Mouse (Mus musculus) right cerebral cortex, postnatal 14 days (tissue): ENCODE measurements at regions not wholly inside any gene's neighbourhood (a gene's known extent, or its start where the extent isn't known, plus 50 kb on each side); places are given as distances from the start of the nearest gene placed in this dataset.
A peak's percentile ranks its signal among the peaks of the same experiment; 100 is the strongest.

ENCODE experiments used
- DNase-seq: peaks from one replicate; pipeline ENCODE4 v3.0.0; 2022

DNA sequence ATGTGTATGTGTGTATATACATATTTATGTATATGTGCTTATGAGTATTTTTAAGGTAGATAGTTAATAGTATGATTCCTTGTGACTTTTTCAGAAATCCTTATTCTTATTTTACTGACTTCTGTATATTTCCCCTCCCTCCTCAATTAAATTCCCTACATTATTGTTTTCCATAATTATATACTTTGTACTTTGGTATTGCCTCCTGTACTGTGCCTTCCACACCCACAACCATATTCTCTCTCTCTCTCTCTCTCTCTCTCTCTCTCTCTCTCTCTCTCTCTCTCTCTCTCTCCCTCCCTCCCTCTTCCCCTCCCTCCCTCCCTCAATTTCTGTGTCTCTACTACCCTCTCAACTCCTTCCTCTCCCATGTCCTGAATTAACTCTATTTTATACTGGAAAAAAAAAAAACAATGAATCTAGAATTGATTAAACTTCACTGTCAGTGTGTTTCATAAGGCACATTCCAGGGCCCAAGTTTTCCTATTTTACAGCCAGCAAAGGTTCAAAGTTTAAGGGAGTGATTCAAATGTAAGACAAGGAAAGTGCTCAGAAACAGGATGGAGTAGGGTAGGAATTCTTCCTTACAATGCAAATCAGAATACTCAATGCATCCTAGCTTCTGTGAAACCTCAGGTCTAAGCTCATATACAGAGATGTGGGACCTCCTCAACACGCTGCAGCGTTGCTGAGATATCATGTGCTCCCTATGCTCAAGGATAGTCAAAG lies 911.9 kb downstream of the Speer2 start:
- no peak for DNase-seq

DNA sequence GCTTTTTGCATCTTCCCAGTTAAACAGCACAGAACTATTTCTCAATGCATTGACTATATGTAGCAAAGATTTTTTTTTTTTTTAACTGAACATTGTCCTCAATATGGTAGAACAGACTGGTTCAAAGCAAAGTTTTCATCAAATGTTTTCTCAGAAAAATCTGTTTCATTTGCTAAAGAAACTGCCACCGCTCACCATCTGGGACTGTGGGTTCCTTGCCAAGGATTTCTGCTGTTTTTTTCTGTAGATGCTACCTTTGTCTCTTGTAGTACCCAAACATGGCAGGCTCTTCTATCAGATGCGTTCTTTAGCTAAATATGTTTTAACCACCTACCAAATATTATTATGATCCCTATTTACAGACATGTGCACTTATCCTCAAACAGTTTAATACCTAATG lies 952.7 kb downstream of the Speer2 start:
- DNase-seq, result peak; percentile 8

- no peak for DNase-seq
Observed at GRCm38 (mm10) chr16:68898136-68898535, 965.4 kb downstream of the Speer2 start.

- no peak for DNase-seq
Observed at GRCm38 (mm10) chr16:68848733-68849132, 1014.8 kb downstream of the Speer2 start.
